Mouse (Mus musculus): ENCODE results near the gene Polr3b. TPM values are rescaled to one million over a fixed set of nuclear protein-coding genes. Genes with fewer than 3 reads are reported as not detected.
A peak's percentile ranks its signal among the peaks of the same experiment; 100 is the strongest.

The Polr3b gene
- total RNA-seq, 2 experiments from 2014 or later = 17.6 to 18.0 TPM

DNA sequence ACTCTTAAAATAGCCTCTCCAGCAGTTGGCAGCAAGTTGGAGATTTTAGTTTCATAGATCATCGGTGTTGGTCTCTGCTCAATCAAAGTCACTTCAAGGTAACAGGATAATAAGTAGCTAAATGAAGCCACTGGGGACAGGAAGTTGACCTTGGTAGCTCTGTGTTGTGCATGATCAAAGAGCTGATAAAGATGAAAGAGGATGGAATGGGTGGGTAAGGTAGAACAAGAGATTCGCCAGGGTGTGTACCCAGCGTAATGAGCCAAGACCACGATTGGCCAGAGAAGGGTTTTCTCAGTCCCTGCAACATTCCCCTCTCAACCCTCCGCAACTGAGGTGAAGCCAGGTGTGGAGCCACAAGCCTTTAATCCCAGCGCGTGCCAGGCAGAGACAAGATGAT is 83.1 kb downstream of the Polr3b start:
- intact Hi-C loops (cut with DNase I) = no loop called here
- DNase-seq = no peak

DNA sequence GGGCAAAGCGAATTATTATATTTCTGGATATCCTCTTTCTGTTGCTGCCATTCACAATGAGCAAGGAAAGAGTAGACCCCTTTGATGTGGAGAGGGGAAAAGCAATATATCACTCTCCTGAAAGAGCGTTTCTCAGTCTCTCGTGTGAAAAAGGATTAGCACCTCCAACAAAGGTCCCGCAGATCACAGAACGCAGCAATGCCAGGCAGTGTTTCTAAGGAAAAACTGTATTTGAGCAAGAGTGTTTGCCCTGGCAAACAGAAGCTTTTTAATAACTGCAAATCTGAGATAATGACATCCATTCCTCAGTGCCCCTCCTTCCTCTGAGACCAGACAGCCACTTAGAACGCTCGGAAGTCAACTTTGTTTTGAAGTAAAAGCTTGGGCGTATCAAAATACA is 84.5 kb downstream of the Polr3b start:
- no peak for DNase-seq
- intact Hi-C loops (cut with DNase I) = no loop called here

- no peak for DNase-seq
- intact Hi-C loops (cut with DNase I) = no loop called here
These were observed 85.1 kb downstream of the Polr3b start for GRCm38 (mm10) chr10:84707226-84707625.

DNA sequence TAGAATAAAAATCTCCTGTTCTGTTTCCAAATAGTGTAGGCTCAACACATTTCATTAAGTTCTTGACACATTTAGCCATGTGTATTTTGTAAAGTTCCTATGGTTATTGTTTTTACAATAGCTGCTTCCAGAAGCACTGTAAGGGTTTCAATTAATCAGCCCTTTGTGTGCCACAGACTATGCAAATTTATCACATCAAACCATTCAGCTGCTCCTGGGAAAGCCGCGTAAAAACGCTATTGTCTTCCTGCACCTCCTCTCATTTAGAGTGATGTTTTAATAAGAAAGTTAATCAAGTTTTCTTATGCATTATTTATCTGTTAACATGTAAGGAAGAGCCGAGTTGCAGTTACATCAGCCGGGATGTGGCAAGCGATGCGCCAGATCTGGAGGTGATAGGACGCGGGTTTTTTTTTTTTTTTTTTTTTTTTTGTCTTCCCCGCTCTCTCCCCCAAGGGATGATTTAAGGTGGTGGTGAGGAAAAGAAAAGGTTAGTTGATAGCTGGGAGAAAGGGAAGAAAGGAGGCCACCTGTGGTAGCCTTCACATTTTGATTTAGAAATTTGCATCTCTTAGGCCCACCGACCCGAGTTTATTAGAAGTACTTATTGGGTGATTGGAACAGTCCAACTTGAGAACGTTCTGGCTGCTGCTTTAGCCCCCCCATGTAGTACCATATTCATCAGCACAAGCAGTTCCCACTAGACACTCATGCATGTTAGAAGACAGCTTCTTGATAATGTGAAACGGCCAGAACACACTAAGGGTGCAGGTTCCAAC is 85.8 kb downstream of the Polr3b start:
- intact Hi-C loops (cut with DNase I) = loop anchor here (2.0 kb wide), 1 partner anchor 51 kb away; no protein-coding TSS in a partner anchor
- no peak for DNase-seq

DNA sequence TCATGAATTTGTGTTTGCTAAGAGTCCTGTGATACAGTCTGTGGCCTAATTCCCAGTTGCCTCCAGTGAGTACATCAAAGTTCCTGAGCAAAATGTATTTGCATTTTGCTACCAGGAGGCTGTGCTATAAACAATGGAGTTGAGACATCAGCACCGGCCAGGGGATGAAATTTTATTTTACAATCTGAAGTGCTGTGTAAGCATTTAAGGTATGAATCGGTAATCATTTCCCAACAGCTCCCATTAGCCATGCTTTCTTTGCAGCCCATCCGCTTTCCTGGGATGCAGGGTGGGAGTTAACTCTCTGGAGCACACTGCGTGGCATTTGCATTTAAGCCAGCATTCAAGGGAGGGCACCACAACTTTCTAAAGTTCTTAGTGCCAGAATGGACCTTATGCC is 88.1 kb downstream of the Polr3b start:
- intact Hi-C loops (cut with DNase I) = no loop called here
- no peak for DNase-seq

DNA sequence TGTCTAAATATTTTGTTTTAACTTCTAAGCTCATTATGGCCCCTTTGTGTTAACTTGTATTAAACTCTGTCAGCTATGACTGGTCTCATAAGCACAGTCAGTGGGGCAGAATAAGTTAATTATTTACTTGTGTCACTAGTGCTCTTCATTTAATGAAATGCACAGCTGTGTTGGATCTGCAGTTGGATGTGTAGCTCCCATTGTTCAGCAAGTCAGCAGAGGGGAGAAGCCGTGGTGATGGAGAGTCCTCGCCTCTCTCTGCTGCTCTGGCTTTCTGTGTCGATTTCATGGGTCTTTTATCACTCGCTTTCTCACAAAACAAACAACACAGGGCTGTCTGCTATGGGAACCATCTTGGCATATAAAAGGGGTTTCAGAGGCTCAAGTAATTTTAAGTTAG is 88.7 kb downstream of the Polr3b start:
- no peak for DNase-seq
- intact Hi-C loops (cut with DNase I) = no loop called here

DNA sequence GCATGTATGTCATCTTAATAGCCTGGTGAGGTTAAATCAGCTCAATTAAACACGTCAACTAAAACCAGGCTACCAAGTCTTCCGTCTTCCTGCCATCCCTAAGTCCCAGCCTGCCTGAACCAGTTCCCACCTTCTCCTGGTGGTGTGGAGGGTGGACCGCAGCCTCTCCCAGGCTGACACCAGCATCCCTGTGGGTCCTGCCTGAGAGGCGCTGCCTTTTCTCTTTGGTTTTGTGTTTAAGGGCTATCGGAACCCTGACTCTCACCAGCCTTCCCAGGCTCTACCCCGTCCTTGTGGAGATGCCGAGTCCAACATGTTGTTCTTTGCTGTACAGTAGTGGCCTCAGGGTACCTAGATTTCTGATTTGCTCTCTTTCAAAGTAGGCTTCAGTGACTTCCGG is 89.4 kb downstream of the Polr3b start:
- DNase-seq = no peak
- intact Hi-C loops (cut with DNase I) = no loop called here

GRCm38 (mm10) chr10:84711940-84712339 is 89.8 kb downstream of the Polr3b start:
- DNase-seq = no peak
- intact Hi-C loops (cut with DNase I) = no loop called here

GRCm38 (mm10) chr10:84712532-84712931 is 90.4 kb downstream of the Polr3b start:
- no peak for DNase-seq
- intact Hi-C loops (cut with DNase I) = no loop called here

DNA sequence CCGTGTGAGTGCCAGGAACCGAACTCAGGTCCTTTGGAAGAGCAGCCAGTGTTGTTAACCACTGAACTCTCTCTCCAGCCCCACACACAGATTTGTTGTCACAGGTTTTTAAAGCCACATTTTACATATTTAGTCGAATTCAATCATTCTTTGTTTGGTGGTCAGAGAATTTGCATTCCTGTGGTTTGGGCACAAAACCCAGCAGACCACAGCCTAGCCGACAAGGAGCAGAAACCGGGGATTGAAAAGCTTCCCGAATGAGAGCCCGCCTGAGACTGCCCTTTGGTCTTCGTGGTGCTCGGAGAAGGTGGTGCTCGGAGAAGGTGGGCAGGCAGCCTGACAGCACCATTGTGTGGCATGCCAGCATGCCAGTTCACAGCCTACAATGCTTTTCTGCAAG is 91.0 kb downstream of the Polr3b start:
- intact Hi-C loops (cut with DNase I) = no loop called here
- no peak for DNase-seq

DNA sequence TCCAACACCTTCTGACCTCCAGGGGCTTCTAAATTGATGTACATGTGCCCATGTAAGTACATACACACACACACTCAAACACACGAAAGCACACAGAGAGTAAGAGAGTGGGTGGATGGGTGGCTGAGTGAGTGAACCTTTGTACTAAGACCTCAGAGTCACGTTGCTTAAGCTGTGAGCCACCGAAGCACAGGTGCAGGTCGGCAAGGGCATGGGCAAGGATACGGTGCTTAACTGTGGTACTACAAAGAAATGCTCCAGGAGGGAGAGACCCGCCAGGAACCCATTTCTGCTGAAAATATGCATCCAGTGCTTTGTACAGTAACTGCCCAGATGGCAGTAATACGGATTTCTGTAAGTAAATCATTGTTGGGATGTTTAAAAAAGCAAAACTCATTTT is 93.5 kb downstream of the Polr3b start:
- intact Hi-C loops (cut with DNase I) = no loop called here

DNA sequence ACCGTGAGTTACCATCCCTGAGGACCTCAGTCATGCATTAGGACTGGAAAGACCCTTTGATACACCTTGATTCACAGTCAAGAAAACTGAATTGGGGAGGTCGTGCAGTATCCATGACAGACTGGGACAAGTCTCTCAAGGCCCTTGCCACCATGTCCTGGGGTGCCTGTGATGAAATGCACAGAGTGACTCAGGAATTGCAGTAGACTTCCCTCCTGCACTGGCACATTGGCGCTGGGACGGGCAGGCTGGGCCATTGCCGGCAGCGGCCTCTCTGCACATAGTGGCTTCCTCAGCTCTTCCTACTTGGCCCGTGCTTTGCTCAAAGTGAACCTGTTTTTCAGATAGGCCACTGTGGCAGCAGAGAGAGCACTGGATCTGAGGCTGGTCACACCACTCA is 94.5 kb downstream of the Polr3b start:
- no peak for DNase-seq
- intact Hi-C loops (cut with DNase I) = no loop called here

More for the DNA sequence above, 93.5 kb downstream of the Polr3b start:
- no peak for DNase-seq

DNA sequence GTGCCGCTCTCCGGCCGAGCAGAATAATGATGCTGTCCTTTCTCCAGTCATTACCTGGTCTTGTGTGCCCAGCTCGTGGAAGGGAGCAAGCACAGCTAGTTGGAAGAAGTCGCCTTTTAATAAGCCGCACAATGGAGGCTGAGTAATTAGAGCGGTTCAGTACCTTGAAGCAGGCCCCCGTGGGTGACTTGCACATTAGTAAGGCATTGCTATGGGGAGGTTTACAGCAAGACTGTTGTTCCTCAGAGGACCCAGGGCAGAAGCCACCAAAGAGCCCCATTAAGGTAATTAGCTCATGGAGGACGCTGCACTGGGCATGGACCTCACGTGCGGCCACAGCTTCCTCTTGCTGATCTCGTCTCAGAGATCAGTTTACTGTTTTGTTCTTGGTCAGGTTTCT is 100.6 kb downstream of the Polr3b start:
- intact Hi-C loops (cut with DNase I) = no loop called here
- no peak for DNase-seq

- intact Hi-C loops (cut with DNase I) = no loop called here
- DNase-seq = no peak
These were observed 104.9 kb downstream of the Polr3b start for GRCm38 (mm10) chr10:84727005-84727404.

GRCm38 (mm10) chr10:84727760-84728159 is 105.7 kb downstream of the Polr3b start:
- no peak for DNase-seq
- intact Hi-C loops (cut with DNase I) = no loop called here

DNA sequence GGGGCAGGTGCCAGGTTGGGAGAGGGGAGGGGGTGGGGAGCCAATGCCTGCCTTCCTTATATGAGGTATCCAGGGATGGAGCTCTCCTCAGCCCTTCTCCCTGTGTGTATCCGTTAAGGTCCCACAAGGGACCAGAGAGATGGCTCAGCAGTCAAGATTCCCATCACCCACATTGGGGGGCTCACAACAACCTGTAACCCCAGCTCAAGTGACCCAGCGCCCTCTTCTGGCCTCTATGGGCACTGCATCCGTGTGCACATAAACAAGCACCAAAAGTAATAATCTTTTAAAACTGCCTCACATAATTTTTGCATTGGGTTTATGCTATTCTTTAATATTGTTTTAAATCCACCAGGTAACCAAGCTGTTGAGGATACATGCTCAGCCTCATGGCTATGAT is 108.0 kb downstream of the Polr3b start:
- intact Hi-C loops (cut with DNase I) = no loop called here

DNA sequence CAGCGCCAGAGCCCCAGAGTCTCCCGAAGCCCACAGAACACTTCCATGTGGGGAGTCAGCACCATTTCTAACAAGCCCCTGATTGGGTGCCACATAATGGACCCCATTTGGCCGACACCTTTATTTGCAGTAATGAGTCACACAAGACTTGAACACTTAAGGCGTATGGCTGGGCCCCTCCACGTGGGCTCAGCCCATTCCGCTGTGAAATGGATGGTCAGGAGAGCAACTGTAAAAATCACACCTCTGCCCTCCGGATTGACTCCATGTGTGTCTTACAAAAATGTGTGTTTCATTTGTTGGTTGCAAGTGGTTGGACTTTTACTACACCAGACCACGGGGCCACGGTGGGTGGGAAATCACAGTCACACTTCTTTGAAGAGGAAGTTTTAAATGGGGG is 108.9 kb downstream of the Polr3b start:
- DNase-seq = no peak
- intact Hi-C loops (cut with DNase I) = no loop called here

More for the DNA sequence above, 108.0 kb downstream of the Polr3b start:
- no peak for DNase-seq

- DNase-seq = no peak
- intact Hi-C loops (cut with DNase I) = no loop called here
These were observed 111.4 kb downstream of the Polr3b start for GRCm38 (mm10) chr10:84733511-84733910.

DNA sequence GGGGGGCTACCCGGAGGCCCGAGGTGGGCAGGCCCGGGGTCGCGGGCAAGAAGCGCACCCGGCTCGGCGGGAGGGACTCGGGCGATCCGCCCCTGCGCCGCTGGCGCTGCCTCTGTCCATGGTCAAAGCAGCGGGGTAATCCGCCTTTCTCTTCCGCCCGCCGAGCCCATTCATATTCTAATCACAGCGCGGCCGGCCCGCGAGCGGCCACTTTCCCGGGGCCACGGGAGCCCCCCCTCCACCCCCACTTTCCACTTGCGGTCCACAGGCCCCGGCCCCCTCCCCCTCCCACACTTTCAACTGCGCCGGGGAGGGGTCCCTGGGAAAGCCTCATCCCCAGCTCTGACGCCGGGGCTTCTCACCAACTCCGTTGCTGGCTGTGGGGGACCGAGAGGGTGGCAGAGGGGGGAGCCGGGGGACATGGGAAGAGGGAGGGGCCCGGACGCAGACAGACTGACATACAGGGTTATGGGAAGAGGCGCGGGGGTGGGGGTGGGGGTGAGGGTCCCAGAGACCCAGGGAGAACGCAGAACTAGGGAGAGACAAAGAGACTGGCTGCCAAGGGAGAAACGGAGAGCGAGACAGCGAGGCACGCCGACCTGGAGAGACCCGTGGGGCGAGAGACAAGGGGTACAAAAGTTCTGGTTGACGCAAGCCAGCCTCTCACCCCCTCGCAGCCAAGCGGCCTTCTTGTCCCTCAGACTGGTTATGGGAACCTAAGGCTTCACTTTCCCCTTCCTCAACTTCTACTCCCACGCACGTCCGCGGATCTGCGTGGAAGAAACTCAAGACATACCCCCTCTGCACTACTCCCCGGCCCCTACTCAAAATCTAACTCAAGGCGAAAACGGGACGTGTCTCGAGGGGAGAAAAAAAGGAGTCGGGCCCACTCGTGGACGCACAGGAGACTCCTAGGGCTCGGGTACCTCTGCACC is 133.0 kb downstream of the Polr3b start:
- intact Hi-C loops (cut with DNase I) = no loop called here
- peak; percentile 60 for DNase-seq

DNA sequence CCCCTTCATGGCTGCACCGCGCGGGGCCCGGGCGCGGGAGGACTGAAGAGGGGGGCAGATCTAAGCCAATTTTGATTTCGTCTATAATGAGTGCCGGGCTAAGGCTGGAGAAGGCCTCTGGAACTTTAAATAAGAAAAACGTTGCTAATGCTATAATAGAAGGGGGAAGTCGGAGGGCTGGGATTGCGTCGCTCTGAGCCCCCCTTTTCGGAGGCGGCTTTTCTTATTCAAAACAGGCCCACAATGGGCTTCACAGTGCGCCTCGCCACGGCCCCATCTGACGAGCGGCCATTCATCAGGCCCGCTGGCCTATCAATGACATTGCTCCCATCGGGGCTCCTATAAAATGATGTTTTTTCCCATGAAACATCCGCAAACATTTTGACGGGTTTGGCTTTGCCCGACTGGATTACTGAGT is 133.7 kb downstream of the Polr3b start, which contains the start of gene Rfx4:
Rfx4 (plus strand) TSS at position 277 of the 418 bp plus-strand sequence.
- intact Hi-C loops (cut with DNase I) = no loop called here
- peak; percentile 67 for DNase-seq

DNA sequence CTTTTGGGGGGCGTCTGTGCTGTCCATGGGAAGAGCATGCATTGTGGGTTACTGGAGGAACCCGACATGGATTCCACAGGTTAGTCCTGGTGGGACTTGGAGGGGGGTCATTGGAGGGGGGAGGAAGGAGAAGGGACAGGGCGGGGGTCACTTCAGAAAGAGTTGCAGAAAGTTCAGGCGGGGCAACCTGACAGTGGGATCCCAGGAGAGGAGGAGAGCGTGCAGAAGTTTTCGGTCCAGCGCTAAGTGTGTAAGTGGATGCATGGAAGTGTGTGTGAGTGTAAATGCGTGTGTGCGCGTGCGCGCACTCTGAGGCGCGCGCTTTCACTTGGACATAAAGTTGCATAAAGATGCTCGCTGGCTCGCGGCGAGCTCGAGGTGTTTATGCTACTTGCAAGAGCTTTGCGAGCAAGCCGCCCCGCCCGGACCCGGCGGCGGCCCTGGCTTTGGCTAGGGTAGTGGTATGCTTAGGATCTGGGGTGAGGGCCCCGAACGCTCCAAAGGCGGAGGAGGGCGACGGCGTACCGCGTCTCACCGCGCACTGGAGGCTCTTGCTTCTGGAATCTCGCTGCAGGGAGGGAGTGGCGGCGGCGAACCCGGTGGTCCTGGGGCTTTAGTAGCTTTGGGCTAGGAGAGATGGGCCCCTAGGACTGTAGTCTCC is 134.5 kb downstream of the Polr3b start:
- intact Hi-C loops (cut with DNase I) = no loop called here
- DNase-seq = no peak
